Mouse (Mus musculus) thymus, adult 2 months (tissue): ENCODE results near the gene Rbm4. TPM values are rescaled to one million over a fixed set of nuclear protein-coding genes. Genes with fewer than 3 reads are reported as not detected.

Experiments used
- DNase-seq: peaks from one replicate; pipeline ENCODE4 v3.0.0; 2021
- H3K27ac ChIP-seq: fragments of 200-500 bp; 2 replicates; pipeline ENCODE4 v1.5.1; 2012; ENCODE audit warnings: low read length, control low read depth; ENCODE audit not compliant: control insufficient read depth, insufficient read depth
- H3K27me3 ChIP-seq: fragments of 200-500 bp; 2 replicates; pipeline ENCODE4 v1.6.1; 2012; ENCODE audit warnings: mild to moderate bottlenecking, low read length, moderate library complexity, mixed read lengths; ENCODE audit not compliant: control insufficient read depth, insufficient read depth
- H3K36me3 ChIP-seq: fragments of 200-500 bp; 2 replicates; pipeline ENCODE4 v1.6.1; 2012; ENCODE audit warnings: mild to moderate bottlenecking, low read length, moderate library complexity; ENCODE audit not compliant: control insufficient read depth, insufficient read depth
- H3K4me1 ChIP-seq: fragments of 200-500 bp; replicated peaks from 2 replicates; pipeline ENCODE4 v1.6.1; 2012; ENCODE audit warnings: low read length; ENCODE audit not compliant: control insufficient read depth, insufficient read depth
- H3K4me3 ChIP-seq: fragments of 200-500 bp; 2 replicates; pipeline ENCODE4 v1.5.1; 2012; ENCODE audit warnings: mild to moderate bottlenecking, low read length, control low read depth, moderate library complexity; ENCODE audit not compliant: control insufficient read depth, insufficient read depth
- CTCF ChIP-seq: fragments of 200-500 bp; IDR thresholded peaks from 2 replicates; pipeline ENCODE4 v1.5.1; 2012; ENCODE audit warnings: mild to moderate bottlenecking, control low read depth, low read length, moderate library complexity, borderline replicate concordance; ENCODE audit not compliant: control insufficient read depth, poor library complexity, insufficient read depth; ENCODE audit errors: extremely low read depth
- POLR2A ChIP-seq: fragments of 200-500 bp; IDR thresholded peaks from 2 replicates; pipeline ENCODE4 v1.6.1; 2012; ENCODE audit warnings: mild to moderate bottlenecking, low read length, control low read depth, moderate library complexity; ENCODE audit not compliant: control insufficient read depth, poor library complexity, insufficient read depth; ENCODE audit errors: extremely low read depth
- WGBS: fragments of 180-500 bp; shearing (Covaris S2); methylation state at CpG from one replicate; pipeline ENCODE4 v1.1.7; 2018; 5-methylcytosine and 5-hydroxymethylcytosine counted together
- polyA plus RNA-seq: library from polyadenylated mRNA; depleted of rRNA; stranded (reverse); fragments of >200 nt; gene quantifications from 2 replicates; pipeline ENCODE4 v1.2.3, GENCODE M21; 2012

Gene Rbm4
- polyA plus RNA-seq, 1 experiment, result 130 TPM

GRCm38 (mm10) chr19:4755565-4756192 is 38.0 kb downstream of the Rbm4 start:
- H3K27ac ChIP-seq, result peak overlapping the region; percentile 74
- peak overlapping the region; percentile 71 for H3K4me3 ChIP-seq
- peak; percentile 93 for DNase-seq
- H3K36me3 ChIP-seq, result no peaks in the 10 kb centered on the region
- under 1% methylated on average over 10 of the region's 10 CpGs for WGBS
- peaks cover 11% of the 10 kb centered on the region for H3K4me1 ChIP-seq
- H3K27me3 ChIP-seq, result no peaks in the 10 kb centered on the region
- TF ChIP-seq POLR2A (no peak), CTCF (peak; percentile 94)

GRCm38 (mm10) chr19:4749975-4750374 is 43.7 kb downstream of the Rbm4 start:
- Histone ChIP-seq H3K36me3 (no peaks in the 10 kb centered on the region), H3K4me3 (no peak overlapping the region), H3K27me3 (no peaks in the 10 kb centered on the region), H3K4me1 (no peaks in the 10 kb centered on the region), H3K27ac (no peak overlapping the region)
- TF ChIP-seq POLR2A (no peak), CTCF (no peak)
- 86% methylated on average over 6 of the region's 6 CpGs for WGBS
- DNase-seq, result no peak

GRCm38 (mm10) chr19:4748493-4748892 is 45.2 kb downstream of the Rbm4 start:
- WGBS, result 90% methylated on average over 10 of the region's 10 CpGs
- H3K36me3 ChIP-seq, result no peaks in the 10 kb centered on the region

GRCm38 (mm10) chr19:4747631-4748312 is 45.9 kb downstream of the Rbm4 start:
- DNase-seq, result no peak
- Histone ChIP-seq H3K36me3 (no peaks in the 10 kb centered on the region), H3K27ac (no peak overlapping the region), H3K4me3 (no peak overlapping the region), H3K27me3 (no peaks in the 10 kb centered on the region), H3K4me1 (no peaks in the 10 kb centered on the region)
- 95% methylated on average over 9 of the region's 9 CpGs for whole genome bisulfite sequencing
- TF ChIP-seq CTCF (no peak), POLR2A (no peak)

More at GRCm38 (mm10) chr19:4748493-4748892, 45.2 kb downstream of the Rbm4 start:
- no peak overlapping the region for H3K27ac ChIP-seq
- no peak overlapping the region for H3K4me3 ChIP-seq
- H3K27me3 ChIP-seq, result no peaks in the 10 kb centered on the region
- TF ChIP-seq CTCF (no peak), POLR2A (no peak)
- no peak for DNase-seq
- H3K4me1 ChIP-seq, result no peaks in the 10 kb centered on the region

GRCm38 (mm10) chr19:4746611-4747010 is 47.1 kb downstream of the Rbm4 start:
- TF ChIP-seq POLR2A, result no peak
- no peak for TF ChIP-seq CTCF
- WGBS, result 90% methylated on average over 14 of the region's 14 CpGs

GRCm38 (mm10) chr19:4745681-4746080 is 48.0 kb downstream of the Rbm4 start:
- Histone ChIP-seq H3K36me3 (no peaks in the 10 kb centered on the region), H3K4me1 (no peaks in the 10 kb centered on the region), H3K27ac (no peak overlapping the region), H3K4me3 (no peak overlapping the region), H3K27me3 (no peaks in the 10 kb centered on the region)
- WGBS, result 93% methylated on average over 10 of the region's 10 CpGs
- no peak for DNase-seq
- TF ChIP-seq POLR2A, result no peak
- TF ChIP-seq CTCF, result no peak

More at GRCm38 (mm10) chr19:4746611-4747010, 47.1 kb downstream of the Rbm4 start:
- DNase-seq, result no peak
- H3K27me3 ChIP-seq, result no peaks in the 10 kb centered on the region
- no peaks in the 10 kb centered on the region for H3K36me3 ChIP-seq
- H3K27ac ChIP-seq, result no peak overlapping the region
- H3K4me1 ChIP-seq, result no peaks in the 10 kb centered on the region
- no peak overlapping the region for H3K4me3 ChIP-seq
